Mouse (Mus musculus) ovary, adult 18-20 months (tissue): ENCODE results near the gene Zcchc17.

Source experiments
- DNase-seq: peaks from one replicate; pipeline ENCODE4 v3.0.0; 2022; ENCODE audit warnings: low spot score, mixed read lengths

Zcchc17 gene

GRCm38 (mm10) chr4:130318122-130318521, 41.6 kb downstream of the Zcchc17 start:
- DNase-seq, result no peak

- DNase-seq, result no peak
These were observed 43.1 kb downstream of the Zcchc17 start for GRCm38 (mm10) chr4:130316691-130317090.

- DNase-seq, result no peak
These were observed 43.8 kb downstream of the Zcchc17 start for GRCm38 (mm10) chr4:130315771-130316527.

- peak; percentile 60 for DNase-seq
These were observed 46.2 kb downstream of the Zcchc17 start for GRCm38 (mm10) chr4:130313552-130313951.

- DNase-seq, result peak; percentile 58
These were observed 47.2 kb downstream of the Zcchc17 start for GRCm38 (mm10) chr4:130312526-130312925.

- DNase-seq, result no peak
These were observed 50.5 kb downstream of the Zcchc17 start for GRCm38 (mm10) chr4:130309254-130309653.

GRCm38 (mm10) chr4:130308231-130309081, 51.3 kb downstream of the Zcchc17 start, which contains the start of the genes Fabp3 and Gm10570:
Gene Fabp3 (plus strand): TSS chr4:130308595.
Gene Gm10570 (minus strand): TSS chr4:130308674.
- no peak for DNase-seq

- DNase-seq, result peak; percentile 48
These were observed 51.9 kb downstream of the Zcchc17 start for GRCm38 (mm10) chr4:130307851-130308230.

GRCm38 (mm10) chr4:130306796-130307630, 52.7 kb downstream of the Zcchc17 start:
- DNase-seq, result peak; percentile 50

GRCm38 (mm10) chr4:130304746-130305145, 55.0 kb downstream of the Zcchc17 start:
- no peak for DNase-seq

GRCm38 (mm10) chr4:130302285-130302870, 57.4 kb downstream of the Zcchc17 start:
- DNase-seq, result no peak

- no peak for DNase-seq
These were observed 60.1 kb downstream of the Zcchc17 start for GRCm38 (mm10) chr4:130299629-130300018.

- DNase-seq, result no peak
These were observed 60.7 kb downstream of the Zcchc17 start for GRCm38 (mm10) chr4:130298877-130299628.

GRCm38 (mm10) chr4:130297123-130297529, 62.6 kb downstream of the Zcchc17 start:
- no peak for DNase-seq

- no peak for DNase-seq
These were observed 63.3 kb downstream of the Zcchc17 start for GRCm38 (mm10) chr4:130296243-130296965.

- DNase-seq, result no peak
These were observed 64.5 kb downstream of the Zcchc17 start for GRCm38 (mm10) chr4:130295047-130295745.

- DNase-seq, result no peak
These were observed 65.2 kb downstream of the Zcchc17 start for GRCm38 (mm10) chr4:130294513-130294912.

- no peak for DNase-seq
These were observed 67.5 kb downstream of the Zcchc17 start for GRCm38 (mm10) chr4:130292271-130292670.

GRCm38 (mm10) chr4:130289824-130290223, 69.9 kb downstream of the Zcchc17 start:
- DNase-seq, result no peak

- DNase-seq, result no peak
These were observed 73.2 kb downstream of the Zcchc17 start for GRCm38 (mm10) chr4:130286531-130286930.
